Mouse (Mus musculus) liver, adult 2 months (tissue): ENCODE results near the gene Ogdhl.

ENCODE experiments used
- CTCF ChIP-seq: fragments of 200-500 bp; IDR thresholded peaks from 2 replicates; pipeline ENCODE4 v1.5.1; 2011; ENCODE audit warnings: low read depth, low read length, control low read depth
- POLR2A ChIP-seq: fragments of 200-500 bp; IDR thresholded peaks from 2 replicates; pipeline ENCODE4 v1.6.1; 2011; ENCODE audit warnings: low read length, control low read depth; ENCODE audit not compliant: insufficient read depth; ENCODE audit errors: extremely low read depth

DNA sequence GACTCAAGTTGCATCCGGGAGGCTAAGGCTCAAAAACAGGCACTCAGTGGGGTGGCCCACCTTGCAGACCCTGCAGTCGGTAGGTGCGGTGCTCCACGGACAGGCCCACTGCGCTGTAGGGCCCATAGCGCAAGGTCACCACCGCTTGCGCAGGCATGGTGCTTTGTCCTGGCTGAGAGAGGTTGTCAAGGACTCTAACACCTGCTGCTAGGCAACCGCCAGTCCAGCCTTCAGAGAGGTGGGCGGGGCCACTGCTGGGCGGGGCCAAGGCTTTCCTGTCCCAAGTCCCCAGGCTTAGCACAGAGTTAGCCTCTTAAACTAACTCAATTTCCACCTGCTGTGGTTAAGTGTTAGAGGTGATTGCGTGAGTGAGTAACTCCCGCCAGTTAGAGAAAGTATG, 66.4 kb downstream of the Ogdhl start, which contains the start of gene 1700024G13Rik:
- TF ChIP-seq CTCF (no peak), POLR2A (no peak)
